Mouse (Mus musculus) ES-E14 (cell line): ENCODE data around the gene Fktn. TPM values are rescaled to one million over a fixed set of nuclear protein-coding genes. Genes with fewer than 3 reads are reported as not detected.
"Not testable (repeated sequence)": the region's sequence is repeated elsewhere in the genome, so short reads cannot be mapped to it uniquely, and the experiment has no call there.

Experiments used
- DNase-seq: peaks from one replicate; pipeline ENCODE4 v3.0.0-alpha.2; 2013; ENCODE audit warnings: low read depth, low spot score
- H3K27ac ChIP-seq: 2 replicates; pipeline ENCODE4 v1.5.1; 2012; ENCODE audit warnings: low read depth, mild to moderate bottlenecking, low read length, moderate library complexity, mixed read lengths; ENCODE audit not compliant: poor library complexity, insufficient read depth, severe bottlenecking
- H3K36me3 ChIP-seq: 2 replicates; pipeline ENCODE4 v1.6.1; 2012; ENCODE audit warnings: mild to moderate bottlenecking, low read length, moderate library complexity, mixed read lengths; ENCODE audit not compliant: control insufficient read depth, poor library complexity, insufficient read depth, severe bottlenecking
- H3K4me1 ChIP-seq, 2 experiments: fragments of 150-350 bp in 1 of 2; sonication (generic) in 1 of 2; 2 replicates each; pipeline ENCODE4 v1.6.1; 2012; ENCODE audit warnings: low read length in 2 of 2, mild to moderate bottlenecking in 1 of 2, mixed read lengths in 1 of 2; ENCODE audit not compliant: control insufficient read depth in 2 of 2, insufficient read depth in 2 of 2, poor library complexity in 1 of 2
- H3K4me3 ChIP-seq, 2 experiments: fragments of 150-350 bp in 1 of 2; sonication (generic) in 1 of 2; 2 replicates each; pipeline ENCODE4 v1.5.1; 2012; ENCODE audit warnings: low read length in 2 of 2, low read depth in 1 of 2, mild to moderate bottlenecking in 1 of 2, mixed read lengths in 1 of 2; ENCODE audit not compliant: insufficient read depth in 1 of 2, poor library complexity in 1 of 2, severe bottlenecking in 1 of 2
- H3K9ac ChIP-seq: 2 replicates; pipeline ENCODE4 v1.6.1; 2012; ENCODE audit warnings: low read depth, mild to moderate bottlenecking, low read length, mixed read lengths; ENCODE audit not compliant: poor library complexity, insufficient read depth, severe bottlenecking
- H3K9me3 ChIP-seq: fragments of 150-350 bp; sonication (generic); 2 replicates; pipeline ENCODE4 v1.6.1; 2012; ENCODE audit warnings: low read depth, mild to moderate bottlenecking, low read length; ENCODE audit not compliant: control insufficient read depth, insufficient read depth
- CHD2 ChIP-seq: IDR thresholded peaks from 2 replicates; pipeline ENCODE4 v1.6.1; 2014; ENCODE audit warnings: mild to moderate bottlenecking, low read depth, low read length, inconsistent platforms
- HCFC1 ChIP-seq: IDR thresholded peaks from 2 replicates; pipeline ENCODE4 v1.6.1; 2012; ENCODE audit warnings: low read length, inconsistent platforms, borderline replicate concordance; ENCODE audit not compliant: insufficient read depth
- MAFK ChIP-seq: IDR thresholded peaks from 2 replicates; pipeline ENCODE4 v1.6.1; 2014; ENCODE audit warnings: mild to moderate bottlenecking, low read depth, low read length, inconsistent platforms; ENCODE audit not compliant: insufficient read depth
- ZC3H11A ChIP-seq: IDR thresholded peaks from 2 replicates; pipeline ENCODE4 v1.6.1; 2012; ENCODE audit warnings: low read depth, mild to moderate bottlenecking, inconsistent platforms, low read length, borderline replicate concordance
- ZNF384 ChIP-seq: IDR thresholded peaks from 2 replicates; pipeline ENCODE4 v1.6.1; 2012; ENCODE audit warnings: low read depth, low read length, inconsistent platforms
- in situ Hi-C, 2 experiments: fragments of 600-800 bp; cut with MboI; formaldehyde crosslinking; loops; one replicate each; pipeline ENCODE4 v1.15.1; 2025; ENCODE audit warnings: low sequenced_read_pairs in 2 of 2, inconsistent platforms in 1 of 2; ENCODE audit not compliant: unreplicated experiment in 2 of 2
- total RNA-seq: library from RNA; depleted of rRNA; stranded (reverse); fragments of 300-350 nt; gene quantifications from 2 replicates; pipeline ENCODE4 v1.2.3, GENCODE M21; 2012

The Fktn gene
- total RNA-seq, 1 experiment = 19.6 TPM

GRCm38 (mm10) chr4:53717546-53717945, 3.7 kb downstream of the Fktn start:
- in situ Hi-C loops = no loop called here
- no peak for DNase-seq
- TF ChIP-seq ZNF384 = no peak
- no peak for TF ChIP-seq CHD2
- no peak for TF ChIP-seq ZC3H11A
- no peak for TF ChIP-seq HCFC1
- TF ChIP-seq MAFK = no peak
- H3K4me3 ChIP-seq = no peak overlapping the region
- H3K9me3 ChIP-seq = no peaks in the 10 kb centered on the region
- no peak overlapping the region for H3K9ac ChIP-seq
- H3K36me3 ChIP-seq = peaks cover 2% of the 10 kb centered on the region; the same call in 1 of the 2 replicates
- H3K4me1 ChIP-seq = no peaks in the 10 kb centered on the region
- no peak overlapping the region for H3K27ac ChIP-seq

DNA sequence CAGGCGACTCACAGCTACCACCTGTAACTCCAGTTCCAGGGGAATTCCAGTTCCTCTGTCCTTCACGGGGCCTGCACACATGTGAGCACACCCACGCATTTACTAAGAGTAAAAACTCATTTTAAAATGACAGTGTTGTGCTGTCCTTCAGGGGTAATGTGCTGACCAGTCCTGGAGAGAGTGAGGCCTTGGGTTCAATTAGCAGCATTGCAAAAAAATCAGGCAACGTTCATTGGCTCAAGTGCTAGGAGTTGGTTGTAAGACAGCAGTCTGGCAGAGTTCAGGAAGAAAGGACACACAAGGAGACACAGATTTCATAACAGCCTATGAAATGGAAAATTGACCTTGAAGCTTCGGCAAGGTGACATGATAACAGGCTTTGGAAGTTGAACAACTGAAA, 4.5 kb downstream of the Fktn start:
- Histone ChIP-seq H3K4me1 (no peaks in the 10 kb centered on the region), H3K9ac (no peak overlapping the region), H3K27ac (no peak overlapping the region), H3K4me3 (no peak overlapping the region), H3K9me3 (no peaks in the 10 kb centered on the region), H3K36me3 (peaks cover 2% of the 10 kb centered on the region; the same call in 1 of the 2 replicates)
- DNase-seq = no peak
- in situ Hi-C loops = no loop called here
- TF ChIP-seq ZNF384 = no peak
- no peak for TF ChIP-seq HCFC1
- no peak for TF ChIP-seq CHD2
- TF ChIP-seq ZC3H11A = no peak
- no peak for TF ChIP-seq MAFK

DNA sequence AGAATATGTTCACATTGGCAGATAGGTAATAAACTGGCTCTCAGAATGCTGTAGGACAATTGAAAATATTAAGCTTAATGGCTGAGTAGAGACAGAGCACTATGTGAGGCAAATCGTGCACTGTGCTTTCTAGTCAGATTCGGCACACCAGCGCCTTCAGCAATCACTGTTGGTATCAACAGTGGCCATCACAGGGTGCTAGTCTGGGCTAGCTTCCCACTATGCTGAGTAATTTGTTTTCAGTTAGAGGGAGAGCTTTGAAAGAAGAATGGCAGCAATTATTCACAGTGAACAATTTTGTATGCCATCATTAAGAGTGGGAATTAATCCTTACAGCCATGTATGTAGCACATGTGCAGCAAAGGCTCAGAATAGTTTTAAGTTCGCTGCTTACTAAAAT, 8.7 kb downstream of the Fktn start:
- no peaks in the 10 kb centered on the region for H3K4me1 ChIP-seq
- H3K36me3 ChIP-seq = peaks cover 2% of the 10 kb centered on the region; the same call in 1 of the 2 replicates
- no peak for DNase-seq
- no peak for TF ChIP-seq HCFC1
- TF ChIP-seq ZNF384 = no peak
- TF ChIP-seq ZC3H11A = no peak
- TF ChIP-seq CHD2 = no peak
- TF ChIP-seq MAFK = no peak
- no peak overlapping the region for H3K27ac ChIP-seq
- no peak overlapping the region for H3K9ac ChIP-seq
- H3K9me3 ChIP-seq = no peaks in the 10 kb centered on the region
- no peak overlapping the region for H3K4me3 ChIP-seq
- in situ Hi-C loops = no loop called here

DNA sequence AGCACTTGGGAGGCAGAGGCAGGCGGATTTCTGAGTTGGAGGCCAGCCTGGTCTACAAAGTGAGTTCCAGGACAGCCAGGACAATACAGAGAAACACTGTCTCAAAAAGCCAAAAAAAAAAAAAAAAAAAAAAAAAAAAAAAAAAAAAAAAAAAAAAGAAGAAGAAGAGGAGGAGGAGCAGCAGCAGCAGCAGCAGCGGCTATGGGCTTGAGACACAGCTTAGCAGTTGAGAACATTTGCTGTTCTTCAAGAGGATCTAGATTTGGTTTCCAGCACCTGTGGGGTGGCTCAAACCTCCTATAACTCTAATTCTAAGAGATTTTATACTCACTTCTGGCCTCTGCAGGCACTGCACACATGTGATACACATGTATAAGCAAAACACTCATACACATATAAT, 12.3 kb downstream of the Fktn start:
- in situ Hi-C loops, DNase-seq, H3K9me3 ChIP-seq, H3K4me3 ChIP-seq, H3K36me3 ChIP-seq, H3K4me1 ChIP-seq, H3K9ac ChIP-seq, H3K27ac ChIP-seq: not testable (repeated sequence)
- peak; percentile 74; the same call in 1 of the 2 replicates for TF ChIP-seq ZNF384

- H3K36me3 ChIP-seq = peaks cover 2% of the 10 kb centered on the region; the same call in 1 of the 2 replicates
- in situ Hi-C loops = no loop called here
These were observed 14.3 kb downstream of the Fktn start for GRCm38 (mm10) chr4:53728121-53728520.

More at GRCm38 (mm10) chr4:53728121-53728520, 14.3 kb downstream of the Fktn start:
- TF ChIP-seq HCFC1 (no peak), CHD2 (no peak), ZNF384 (no peak), ZC3H11A (no peak), MAFK (no peak)
- Histone ChIP-seq H3K9me3 (no peaks in the 10 kb centered on the region), H3K4me3 (no peak overlapping the region), H3K9ac (no peak overlapping the region), H3K27ac (no peak overlapping the region), H3K4me1 (no peaks in the 10 kb centered on the region)
- no peak for DNase-seq
